Comparison of ENCODE assay signal across 28 mouse cellular contexts in genomic region chr5:53061532-53062130, GRCm38 (mm10). TPM values are rescaled to one million over a fixed set of nuclear protein-coding genes. Genes with fewer than 3 reads are reported as not detected.
DNase-seq lines count a peak whose midpoint lies in the region; ATAC-seq and TF ChIP-seq lines count a peak whose summit lies in the region.
"Had no signal": no experiment of that assay in that cellular context is flagged by ENCODE, and none has a peak within 500 bp of the region (broad histone marks: within the 10 kb centered on the region; RNA-seq: fewer than 3 reads in every experiment).

No protein-coding gene starts in this region.

- no peaks in the 10 kb centered on the region for H3K9me3 ChIP-seq in intestine, embryonic 15.5 days
- no peaks in the 10 kb centered on the region for H3K9me3 ChIP-seq in intestine, postnatal 0 days (ENCODE audit: control insufficient read depth)
- H3K9me3 ChIP-seq in CH12.LX (replicated peaks; ENCODE audit: low read length) = no peaks in the 10 kb centered on the region
- no peaks in the 10 kb centered on the region for H3K9me3 ChIP-seq in intestine, embryonic 16.5 days (ENCODE audit: control insufficient read depth, low read length)
- H3K9me3 ChIP-seq: embryonic facial prominence, embryonic 13.5 days; embryonic facial prominence, embryonic 15.5 days; forebrain, embryonic 13.5 days; forebrain, embryonic 15.5 days had no signal

- dilution Hi-C loops in CH12.LX (cut with MboI; ENCODE audit: extremely low pct_ligation_motif_present, extremely low pct_unique_long_range_greater_than_20kb, low sequenced_read_pairs) = no loop called here

- peak; percentile 12; the same call in 1 of the 2 replicates for TF ChIP-seq EP300 in CH12.LX (IDR thresholded peaks at IDR 0.05; ENCODE audit: low read length)

- no peaks in the 10 kb centered on the region for H3K79me2 ChIP-seq in CH12.LX (replicated peaks; ENCODE audit: control insufficient read depth, extremely low read depth, insufficient read depth, poor library complexity, severe bottlenecking)

- H3K27me3 ChIP-seq in intestine, embryonic 15.5 days (replicated peaks) = no peaks in the 10 kb centered on the region
- H3K27me3 ChIP-seq in intestine, postnatal 0 days (replicated peaks; ENCODE audit: control insufficient read depth, insufficient read depth, low read length) = no peaks in the 10 kb centered on the region
- H3K27me3 ChIP-seq in CH12.LX (replicated peaks) = no peaks in the 10 kb centered on the region
- H3K27me3 ChIP-seq in intestine, embryonic 16.5 days (replicated peaks; ENCODE audit: control insufficient read depth, insufficient read depth, low read length) = no peaks in the 10 kb centered on the region
- H3K27me3 ChIP-seq in small intestine, adult 2 months (ENCODE audit: control insufficient read depth, insufficient read depth, low read length) = no peaks in the 10 kb centered on the region
- H3K27me3 ChIP-seq: embryonic facial prominence, embryonic 13.5 days; embryonic facial prominence, embryonic 15.5 days; forebrain, embryonic 13.5 days; forebrain, embryonic 15.5 days had no signal

- peak; percentile 71; the same call in 1 of the 2 replicates for ATAC-seq in intestine, embryonic 15.5 days
- ATAC-seq in intestine, postnatal 0 days = no peak
- 0 out of 2 replicates have a peak, but pooled peaks have one; percentile 37 for ATAC-seq in intestine, embryonic 16.5 days
- ATAC-seq: CD4-positive, CD25-positive, alpha-beta regulatory T cell, adult 4 months; forebrain, embryonic 13.5 days; forebrain, embryonic 15.5 days; forebrain, postnatal 0 days had no signal

- peak; percentile 56 for DNase-seq in CH12.LX (ENCODE audit: extremely low read depth)
- DNase-seq in heart, adult 11 months = no peak
- no peak for DNase-seq in layer of hippocampus, postnatal 14 days (ENCODE audit: low spot score in 2 of 2)
- DNase-seq: adrenal gland, adult 2 months; adrenal gland, postnatal 10 days; adrenal gland, postnatal 25 days; B cell, adult 2 months; cerebellum, adult 11-12 months; cerebellum, adult 2 months; cerebellum, adult 9-10 months; cerebellum, postnatal 10 days; cerebellum, postnatal 25 days; embryo, embryonic 11 days; forebrain, postnatal 0 days had no signal

- H3K4me1 ChIP-seq in intestine, embryonic 15.5 days (replicated peaks) = no peaks in the 10 kb centered on the region
- no peaks in the 10 kb centered on the region for H3K4me1 ChIP-seq in intestine, postnatal 0 days (replicated peaks; ENCODE audit: control insufficient read depth, insufficient read depth, low read length)
- peaks cover 11 to 41% of the 10 kb centered on the region in 2 experiments for H3K4me1 ChIP-seq in CH12.LX (ENCODE audit: control insufficient read depth in 1 of 2, insufficient read depth in 2 of 2)
- no peaks in the 10 kb centered on the region for H3K4me1 ChIP-seq in intestine, embryonic 16.5 days (ENCODE audit: control insufficient read depth, insufficient read depth, low read length)
- peaks cover 6% of the 10 kb centered on the region; the same call in 1 of the 2 replicates for H3K4me1 ChIP-seq in small intestine, adult 2 months (ENCODE audit: control insufficient read depth, insufficient read depth, insufficient read length, low read length)
- H3K4me1 ChIP-seq: embryonic facial prominence, embryonic 13.5 days; embryonic facial prominence, embryonic 15.5 days; forebrain, embryonic 13.5 days; forebrain, embryonic 15.5 days had no signal

- WGBS in intestine, embryonic 15.5 days = 79% methylated on average over 9 of the region's 9 CpGs
- WGBS in intestine, postnatal 0 days = 73% methylated on average over 9 of the region's 9 CpGs
- WGBS in intestine, embryonic 16.5 days = 81% methylated on average over 9 of the region's 9 CpGs
- 62% methylated on average over 9 of the region's 9 CpGs for WGBS in small intestine, adult 2 months

- no peak overlapping the region for H3K4me3 ChIP-seq in intestine, embryonic 15.5 days (replicated peaks)
- H3K4me3 ChIP-seq in intestine, postnatal 0 days (ENCODE audit: low read depth, low read length) = no peak overlapping the region
- peak overlapping the region in 1 of 3 experiments; percentile 17 for H3K4me3 ChIP-seq in CH12.LX (replicated peaks in 1 of 3; ENCODE audit: low read depth in 2 of 3, low read length in 2 of 3, poor library complexity in 1 of 3)
- H3K4me3 ChIP-seq in intestine, embryonic 16.5 days (ENCODE audit: low read length) = no peak overlapping the region
- no peak overlapping the region for H3K4me3 ChIP-seq in small intestine, adult 2 months (ENCODE audit: low read depth, low read length)
- H3K4me3 ChIP-seq: embryonic facial prominence, embryonic 13.5 days; embryonic facial prominence, embryonic 15.5 days; erythroblast, embryonic 14.5 days; forebrain, embryonic 13.5 days; forebrain, embryonic 15.5 days had no signal

- TF ChIP-seq RAD21 in CH12.LX (IDR thresholded peaks at IDR 0.05; ENCODE audit: low read depth, low read length) = no peak

- no peak for TF ChIP-seq POLR2A in CH12.LX (IDR thresholded peaks at IDR 0.05; ENCODE audit: low read depth, low read length)
- TF ChIP-seq POLR2A in small intestine, adult 2 months (IDR thresholded peaks at IDR 0.05; ENCODE audit: low read depth, low read length) = no peak

- no peak overlapping the region for H3K27ac ChIP-seq in intestine, embryonic 15.5 days
- H3K27ac ChIP-seq in intestine, postnatal 0 days (ENCODE audit: low read depth, low read length) = no peak overlapping the region
- no peak overlapping the region for H3K27ac ChIP-seq in CH12.LX (ENCODE audit: insufficient read depth, low read depth)
- no peak overlapping the region for H3K27ac ChIP-seq in intestine, embryonic 16.5 days (ENCODE audit: low read length)
- H3K27ac ChIP-seq in small intestine, adult 2 months (ENCODE audit: insufficient read depth, low read depth, low read length) = 0 out of 2 replicates have a peak overlapping the region, but pooled peaks have one; percentile 3
- H3K27ac ChIP-seq: embryonic facial prominence, embryonic 13.5 days; embryonic facial prominence, embryonic 15.5 days; forebrain, embryonic 13.5 days; forebrain, embryonic 15.5 days had no signal

- H3K9ac ChIP-seq in intestine, embryonic 15.5 days = no peak overlapping the region
- no peak overlapping the region for H3K9ac ChIP-seq in intestine, postnatal 0 days (ENCODE audit: low read depth, low read length)
- no peak overlapping the region for H3K9ac ChIP-seq in CH12.LX (ENCODE audit: insufficient read depth, low read depth)
- no peak overlapping the region for H3K9ac ChIP-seq in intestine, embryonic 16.5 days (ENCODE audit: low read depth, low read length)
- H3K9ac ChIP-seq: embryonic facial prominence, embryonic 13.5 days; embryonic facial prominence, embryonic 15.5 days; forebrain, embryonic 13.5 days; forebrain, embryonic 15.5 days; forebrain, postnatal 0 days had no signal

- no peak overlapping the region for H3K4me2 ChIP-seq in intestine, embryonic 15.5 days (replicated peaks)
- no peak overlapping the region for H3K4me2 ChIP-seq in intestine, postnatal 0 days (replicated peaks; ENCODE audit: low read depth)
- peak overlapping the region; percentile 33; the same call in 1 of the 2 replicates for H3K4me2 ChIP-seq in CH12.LX (ENCODE audit: insufficient read depth, low read depth, poor library complexity, severe bottlenecking)
- H3K4me2 ChIP-seq in intestine, embryonic 16.5 days (ENCODE audit: low read depth, low read length) = no peak overlapping the region
- H3K4me2 ChIP-seq: embryonic facial prominence, embryonic 13.5 days; embryonic facial prominence, embryonic 15.5 days; forebrain, embryonic 13.5 days; forebrain, embryonic 15.5 days had no signal

- no peaks in the 10 kb centered on the region for H3K36me3 ChIP-seq in intestine, embryonic 15.5 days
- peaks cover 60% of the 10 kb centered on the region for H3K36me3 ChIP-seq in intestine, postnatal 0 days (ENCODE audit: control insufficient read depth, insufficient read depth)
- no peaks in the 10 kb centered on the region for H3K36me3 ChIP-seq in CH12.LX (replicated peaks in 1 of 2; ENCODE audit: control insufficient read depth in 1 of 2, insufficient read depth in 1 of 2, low read length in 1 of 2)
- H3K36me3 ChIP-seq in intestine, embryonic 16.5 days (ENCODE audit: control insufficient read depth, insufficient read depth, low read length) = 0 out of 2 replicates have a peak, but pooled peaks cover 4% of the 10 kb centered on the region
- H3K36me3 ChIP-seq in small intestine, adult 2 months (ENCODE audit: control insufficient read depth, insufficient read depth, low read length) = peaks cover 22% of the 10 kb centered on the region
- H3K36me3 ChIP-seq: embryonic facial prominence, embryonic 13.5 days; embryonic facial prominence, embryonic 15.5 days; forebrain, embryonic 15.5 days had no signal

- TF ChIP-seq CTCF in intestine, postnatal 0 days (IDR thresholded peaks at IDR 0.05; ENCODE audit: low read depth) = no peak
- TF ChIP-seq CTCF in CH12.LX (conservative IDR thresholded peaks at IDR 0.05 in 1 of 2, IDR thresholded peaks at IDR 0.05 in 1 of 2; ENCODE audit: low read depth in 2 of 2, low read length in 2 of 2) = no peak
- TF ChIP-seq CTCF in small intestine, adult 2 months (IDR thresholded peaks at IDR 0.05; ENCODE audit: extremely low read depth, insufficient read length, insufficient replicate concordance, low read depth, low read length) = no peak

- in situ Hi-C loops in CH12.LX (cut with MboI; ENCODE audit: low pct_ligation_motif_present, low pct_unique_long_range_greater_than_20kb, low sequenced_read_pairs) = no loop called here

TF ChIP-seq in CH12.LX, 34 proteins besides CTCF, POLR2A, EP300 and RAD21 (continues in another document):
- no peak for TF ChIP-seq CHD1 (IDR thresholded peaks at IDR 0.05; ENCODE audit: low read depth, low read length)
- peak; percentile 78 for TF ChIP-seq BHLHE40 (IDR thresholded peaks at IDR 0.05; ENCODE audit: low read depth, low read length)
- no peak for TF ChIP-seq E2F4 (IDR thresholded peaks at IDR 0.05; ENCODE audit: insufficient replicate concordance, low read depth, low read length)
- TF ChIP-seq SIN3A (IDR thresholded peaks at IDR 0.05; ENCODE audit: low read length) = 0 out of 2 replicates have a peak, but pooled peaks have one; percentile 23
- TF ChIP-seq TBP (conservative IDR thresholded peaks at IDR 0.05; ENCODE audit: low read depth, low read length) = no peak
- no peak for TF ChIP-seq SMC3 (IDR thresholded peaks at IDR 0.05; ENCODE audit: low read depth, low read length)
- TF ChIP-seq KAT2A (IDR thresholded peaks at IDR 0.05; ENCODE audit: insufficient replicate concordance, low read length) = no peak
- no peak for TF ChIP-seq UBTF (IDR thresholded peaks at IDR 0.05; ENCODE audit: low read depth, low read length)

RNA-seq across cellular contexts. Expression of gene Slc34a2, which starts 23.8 kb away (rescaled TPM):
- polyA plus RNA-seq in intestine, embryonic 15.5 days (2015; fragmentation: Nextera tagmentation; extraction: Ambion mirVana) = 16.3 and 18.3 TPM in 2 replicates
- polyA plus RNA-seq in intestine, postnatal 0 days (2015; fragmentation: Nextera tagmentation; extraction: Ambion mirVana) = 132 and 161 TPM in 2 replicates
- total RNA-seq in CH12.LX (2012; rRNA removed) = not detected in 2 replicates
- not detected in 2 replicates for total RNA-seq in CH12.LX (2014; rRNA removed)
- not detected in 2 replicates for polyA plus RNA-seq in CH12.LX (2012; ENCODE audit: insufficient read length, low read depth)
- polyA plus RNA-seq in intestine, embryonic 16.5 days (2015; fragmentation: Nextera tagmentation; extraction: Ambion mirVana) = 29.5 and 51.3 TPM in 2 replicates
- polyA plus RNA-seq in small intestine, adult 2 months (2012; rRNA removed) = 4.3 and 447 TPM in 2 replicates
- under 1 TPM in 1 of 2 experiments, not detected in 1; 0.07 TPM for total RNA-seq in layer of hippocampus, postnatal 14 days (2021)
- total RNA-seq: adrenal gland, postnatal 25 days; MEL had no signal
- polyA plus RNA-seq: adrenal gland, adult 2 months; CD4-positive, CD25-positive, alpha-beta regulatory T cell, adult 4 months; cortical plate, adult 2 months; embryonic facial prominence, embryonic 11.5 days; erythroblast, embryonic 14.5 days; forebrain, embryonic 11.5 days; forebrain, embryonic 13.5 days; forebrain, embryonic 15.5 days; forebrain, postnatal 0 days had no signal
